Mouse (Mus musculus): ENCODE measurements around the gene Dcbld1. TPM values are rescaled to one million over a fixed set of nuclear protein-coding genes. Genes with fewer than 3 reads are reported as not detected.

The Dcbld1 gene
- polyA plus RNA-seq (2014; fragmentation: Illumina TruSeq; extraction: RNeasy Lipid Tissue Mini Kit (QIAGEN cat#74804); ENCODE audit: low read depth, low replicate concordance), result 7.3 TPM

GRCm38 (mm10) chr10:52233301-52233968, at the start of gene Dcbld1:
Gene Dcbld1 (plus strand): TSS chr10:52233619.

GRCm38 (mm10) chr10:52194957-52195852, 38.2 kb upstream of the Dcbld1 start, which contains the start of gene Ros1:
Gene Ros1 (minus strand): TSS chr10:52195244.

GRCm38 (mm10) chr10:52358467-52358866, 125.0 kb downstream of the Dcbld1 start, which contains the start of gene Gm26741:
Gene Gm26741 (plus strand): TSS chr10:52358767.

Other genes with a start within 250 kb of the Dcbld1 start
- gene Vgll2, start 211.1 kb upstream of the Dcbld1 start, polyA plus RNA-seq (2014; fragmentation: Illumina TruSeq; extraction: RNeasy Lipid Tissue Mini Kit (QIAGEN cat#74804); ENCODE audit: low read depth, low replicate concordance), result not detected
- gene Ros1, start 38.4 kb upstream of the Dcbld1 start, polyA plus RNA-seq (2014; fragmentation: Illumina TruSeq; extraction: RNeasy Lipid Tissue Mini Kit (QIAGEN cat#74804); ENCODE audit: low read depth, low replicate concordance), result 42.9 TPM
- not detected for gene Gm26741, start 125.1 kb downstream of the Dcbld1 start, polyA plus RNA-seq (2014; fragmentation: Illumina TruSeq; extraction: RNeasy Lipid Tissue Mini Kit (QIAGEN cat#74804); ENCODE audit: low read depth, low replicate concordance)
- 59.5 TPM for gene Gopc, start 148.5 kb downstream of the Dcbld1 start, polyA plus RNA-seq (2014; fragmentation: Illumina TruSeq; extraction: RNeasy Lipid Tissue Mini Kit (QIAGEN cat#74804); ENCODE audit: low read depth, low replicate concordance)
- 1.5 TPM for gene Nepn, start 155.4 kb downstream of the Dcbld1 start, polyA plus RNA-seq (2014; fragmentation: Illumina TruSeq; extraction: RNeasy Lipid Tissue Mini Kit (QIAGEN cat#74804); ENCODE audit: low read depth, low replicate concordance)
- gene Nus1, start 183.9 kb downstream of the Dcbld1 start, polyA plus RNA-seq (2014; fragmentation: Illumina TruSeq; extraction: RNeasy Lipid Tissue Mini Kit (QIAGEN cat#74804); ENCODE audit: low read depth, low replicate concordance), result 35.2 TPM